Mouse (Mus musculus) duodenum, adult 2 months (tissue): ENCODE results near the gene Acad9. TPM values are rescaled to one million over a fixed set of nuclear protein-coding genes. Genes with fewer than 3 reads are reported as not detected.

Experiments
- polyA plus RNA-seq: library from polyadenylated mRNA; depleted of rRNA; stranded (reverse); fragments of >200 nt; gene quantifications from 2 replicates; pipeline ENCODE4 v1.2.3, GENCODE M21; 2012; ENCODE audit warnings: low replicate concordance; rRNA removed

The Acad9 gene
- polyA plus RNA-seq = 2.5 and 7.3 TPM in 2 replicates

DNA sequence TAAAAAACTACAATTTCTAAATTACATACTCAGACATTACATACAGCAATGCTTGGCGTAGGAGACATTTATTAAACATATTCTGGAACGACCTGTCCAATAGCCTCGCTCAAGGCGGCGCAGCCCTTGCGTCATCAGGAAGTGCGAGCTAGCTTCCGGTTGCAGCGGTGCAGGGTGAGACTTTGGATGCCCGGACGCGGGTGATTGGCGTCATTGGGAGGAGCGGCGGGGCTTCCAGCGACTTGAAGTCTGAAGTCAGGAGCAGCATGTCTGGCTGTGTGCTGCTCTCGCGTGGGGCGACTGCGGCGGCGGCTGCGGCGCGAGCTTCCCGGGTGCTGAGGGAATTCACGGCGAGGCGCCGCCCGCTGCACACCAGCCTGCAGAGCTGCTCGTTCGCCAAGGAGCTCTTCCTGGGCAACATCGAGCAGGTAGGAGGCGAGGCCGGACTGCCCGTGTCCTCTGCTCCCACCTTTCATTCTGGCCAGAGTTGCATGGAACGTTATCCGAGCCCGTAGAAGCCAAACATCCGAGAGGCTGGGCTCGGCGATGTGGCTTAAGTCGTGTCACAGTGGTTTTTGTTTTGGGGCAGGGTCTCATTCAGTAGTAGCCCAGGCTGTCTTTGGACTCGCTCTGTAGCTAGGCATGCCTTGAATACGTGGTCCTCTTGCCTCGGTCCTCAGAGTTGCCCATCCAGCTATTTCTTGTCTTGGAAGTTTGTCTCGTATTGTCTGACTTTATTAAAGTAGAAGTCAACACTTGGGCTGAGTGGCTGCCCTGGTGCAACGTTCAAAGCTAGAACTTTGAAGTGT, at the start of gene Acad9:
Gene Acad9 (plus strand): TSS at position 137 of the 809 bp plus-strand sequence.

DNA sequence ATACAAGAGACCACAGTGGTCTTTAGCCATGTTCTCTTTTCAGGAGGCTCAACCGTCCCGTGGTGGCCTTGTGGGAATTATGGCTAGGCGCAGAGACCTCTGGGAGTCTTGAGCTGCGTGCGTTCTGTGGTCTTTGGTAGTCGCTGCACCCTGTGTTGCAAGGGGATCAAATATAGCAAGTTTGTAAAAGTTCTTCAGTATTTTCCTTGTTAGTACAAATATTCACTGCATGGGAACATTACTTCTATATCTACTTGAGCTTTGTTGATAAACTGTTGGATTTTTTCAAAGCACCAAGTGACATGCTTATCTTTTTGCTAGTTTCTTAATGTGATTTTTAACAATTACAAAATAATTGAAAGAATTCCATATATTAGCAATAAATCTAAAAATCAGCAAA, 12.3 kb upstream of the Acad9 start, which contains the start of gene Ccdc144b:
Gene Ccdc144b (minus strand): TSS at position 101 of the 400 bp plus-strand sequence.

Other genes with a start within 250 kb of the Acad9 start
- gene Dcun1d1, start 128.5 kb upstream of the Acad9 start, polyA plus RNA-seq = 0.50 and 2.1 TPM in 2 replicates
- gene Mccc1, start 65.3 kb upstream of the Acad9 start, polyA plus RNA-seq = 5.9 and 7.7 TPM in 2 replicates
- not detected in 2 replicates for gene Ccdc144b, start 12.4 kb upstream of the Acad9 start, polyA plus RNA-seq
- 0.07 and 0.22 TPM in 2 replicates for gene D3Ertd254e, start 85.0 kb downstream of the Acad9 start, polyA plus RNA-seq
- not detected in 2 replicates for gene Qrfpr, start 156.3 kb downstream of the Acad9 start, polyA plus RNA-seq